In the genomic region with DNA sequence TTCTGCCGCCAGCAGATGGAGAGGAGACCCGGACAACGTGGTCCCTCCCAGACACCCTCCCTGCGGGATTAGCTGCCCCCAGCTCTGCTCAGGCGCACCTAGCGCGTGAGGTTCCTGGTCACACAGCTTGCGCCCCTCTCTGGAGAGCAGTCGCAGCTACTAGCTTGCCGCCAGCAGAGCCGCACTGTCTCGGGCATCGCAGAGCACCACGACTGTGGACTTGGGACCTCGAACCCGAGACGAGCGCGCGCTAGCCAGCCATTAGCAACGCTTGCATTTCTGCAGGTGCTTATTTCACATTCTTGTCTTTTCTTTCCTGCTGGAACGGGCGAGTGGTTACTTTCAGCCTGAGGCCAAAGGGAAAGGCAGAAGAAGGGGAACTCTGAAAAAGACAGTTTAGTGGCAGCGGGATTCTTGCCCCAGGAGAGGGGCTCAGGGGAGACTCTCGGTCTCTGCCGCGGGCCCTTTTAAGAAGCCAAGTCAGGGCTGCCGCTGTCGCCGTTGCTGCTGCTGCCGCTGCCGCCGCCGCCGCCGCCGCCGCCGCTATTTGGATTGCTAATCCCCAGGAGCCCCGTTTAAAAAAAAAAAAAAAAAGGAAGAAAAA, we compare ENCODE assay signal across 8 mouse cellular contexts. TPM values are rescaled to one million over a fixed set of nuclear protein-coding genes. Genes with fewer than 3 reads are reported as not detected.
DNase-seq lines count a peak whose midpoint lies in the region; ATAC-seq and TF ChIP-seq lines count a peak whose summit lies in the region.

No protein-coding gene starts in this region.

- H3K9ac ChIP-seq in MEL (ENCODE audit: control insufficient read depth, low read depth, low read length, poor library complexity, severe bottlenecking) = peak overlapping the region; percentile 98
- H3K9ac ChIP-seq in forebrain, postnatal 0 days = peak overlapping the region; percentile 70
- peak overlapping the region; percentile 70 for H3K9ac ChIP-seq in lung, embryonic 14.5 days

- no peaks in the 10 kb centered on the region for H3K9me3 ChIP-seq in MEL (replicated peaks; ENCODE audit: insufficient read depth, low read length)
- no peaks in the 10 kb centered on the region for H3K9me3 ChIP-seq in forebrain, postnatal 0 days (ENCODE audit: low read length)
- no peaks in the 10 kb centered on the region for H3K9me3 ChIP-seq in lung, embryonic 14.5 days (ENCODE audit: low read depth, low read length)

- peak in 1 of 2 experiments; percentile 69; a peak in 1 of 4 replicates for TF ChIP-seq POLR2A in MEL (IDR thresholded peaks at IDR 0.05; ENCODE audit: control insufficient read depth in 1 of 2, insufficient read depth in 1 of 2, low read depth in 1 of 2, low read length in 2 of 2, poor library complexity in 1 of 2)

- 2% methylated on average over 40 of the region's 40 CpGs for WGBS in forebrain, postnatal 0 days
- under 1% methylated on average over 40 of the region's 40 CpGs for WGBS in lung, embryonic 14.5 days

- TF ChIP-seq RAD21 in MEL (IDR thresholded peaks at IDR 0.05; ENCODE audit: low read depth, low read length) = peak; percentile 21; the same call in 1 of the 2 replicates

- peak; percentile 88 for DNase-seq in MEL (ENCODE audit: low read depth, low spot score)
- peak; percentile 30 for DNase-seq in cerebellum, adult 8-10 months
- peak; percentile 76 for DNase-seq in forebrain, postnatal 0 days
- DNase-seq in heart, postnatal 36 days = peak; percentile 71 to 76
- peak; percentile 48 to 51 for DNase-seq in layer of hippocampus, adult 2 months (ENCODE audit: low spot score in 2 of 2)
- DNase-seq in lung, embryonic 14.5 days = peak; percentile 74
- DNase-seq in testis, postnatal 14 days (ENCODE audit: low spot score) = peak; percentile 48

- ATAC-seq in forebrain, postnatal 0 days = peak; percentile 87
- peak; percentile 82 for ATAC-seq in lung, embryonic 14.5 days (ENCODE audit: insufficient read depth)
- peak; percentile 79 for ATAC-seq in neutrophil, adult 5-6 weeks (ENCODE audit: extremely low read depth, insufficient number of reproducible peaks, low FRiP score, poor library complexity, severe bottlenecking)

- peak overlapping the region; percentile 94 for H3K4me2 ChIP-seq in forebrain, postnatal 0 days (ENCODE audit: low read depth)
- H3K4me2 ChIP-seq in lung, embryonic 14.5 days = peak overlapping the region; percentile 97

- TF ChIP-seq EP300 in MEL (IDR thresholded peaks at IDR 0.05; ENCODE audit: low read depth in 1 of 2, low read length in 2 of 2) = no peak

- TF ChIP-seq CTCF in MEL (IDR thresholded peaks at IDR 0.05 in 2 of 3, conservative IDR thresholded peaks at IDR 0.05 in 1 of 3; ENCODE audit: control insufficient read depth in 1 of 3, insufficient read depth in 1 of 3, low read depth in 2 of 3, low read length in 3 of 3, poor library complexity in 1 of 3, severe bottlenecking in 1 of 3) = peak; percentile 12 to 49 (median 41); a peak in 5 of 6 replicates
- peak; percentile 67 for TF ChIP-seq CTCF in forebrain, postnatal 0 days (IDR thresholded peaks at IDR 0.05; ENCODE audit: low read depth)
- peak; percentile 66 for TF ChIP-seq CTCF in layer of hippocampus, adult 2 months (conservative IDR thresholded peaks at IDR 0.05)
- peak; percentile 50 for TF ChIP-seq CTCF in lung, embryonic 14.5 days (IDR thresholded peaks at IDR 0.05; ENCODE audit: low read depth)

- H3K4me1 ChIP-seq in MEL (ENCODE audit: control insufficient read depth in 1 of 2, insufficient read depth in 2 of 2, low read length in 2 of 2) = peaks cover 20 to 28% of the 10 kb centered on the region in 2 experiments
- H3K4me1 ChIP-seq in forebrain, postnatal 0 days (ENCODE audit: insufficient read depth) = 0 out of 2 replicates have a peak, but pooled peaks cover 6% of the 10 kb centered on the region
- 0 out of 2 replicates have a peak, but pooled peaks cover 3% of the 10 kb centered on the region for H3K4me1 ChIP-seq in lung, embryonic 14.5 days (ENCODE audit: insufficient read depth)

- peaks cover 84% of the 10 kb centered on the region for H3K79me2 ChIP-seq in MEL (ENCODE audit: control insufficient read depth, insufficient read depth, low read length, poor library complexity)

- H3K4me3 ChIP-seq in MEL (ENCODE audit: control insufficient read depth in 1 of 2, insufficient read depth in 1 of 2, low read depth in 2 of 2, low read length in 2 of 2) = peak overlapping the region; percentile 86 to 97
- peak overlapping the region; percentile 80 for H3K4me3 ChIP-seq in forebrain, postnatal 0 days (ENCODE audit: low read depth, low read length)
- H3K4me3 ChIP-seq in layer of hippocampus, adult 2 months = peak overlapping the region; percentile 66
- H3K4me3 ChIP-seq in lung, embryonic 14.5 days (ENCODE audit: low read depth, low read length) = peak overlapping the region; percentile 73

- peak overlapping the region; percentile 93 for H3K27ac ChIP-seq in MEL (ENCODE audit: control insufficient read depth, low read depth, low read length)
- H3K27ac ChIP-seq in forebrain, postnatal 0 days (ENCODE audit: low read depth, low read length) = peak overlapping the region; percentile 72; the same call in 1 of the 2 replicates
- H3K27ac ChIP-seq in layer of hippocampus, adult 2 months = peak overlapping the region; percentile 95
- H3K27ac ChIP-seq in lung, embryonic 14.5 days (ENCODE audit: low read depth) = peak overlapping the region; percentile 73

- peaks cover 14 to 49% of the 10 kb centered on the region in 2 experiments for H3K36me3 ChIP-seq in MEL (ENCODE audit: control insufficient read depth in 1 of 2, insufficient read depth in 2 of 2, low read length in 2 of 2)
- H3K36me3 ChIP-seq in forebrain, postnatal 0 days (ENCODE audit: insufficient read depth) = no peaks in the 10 kb centered on the region
- H3K36me3 ChIP-seq in lung, embryonic 14.5 days (ENCODE audit: insufficient read depth) = no peaks in the 10 kb centered on the region

- no peaks in the 10 kb centered on the region for H3K27me3 ChIP-seq in MEL (ENCODE audit: control insufficient read depth in 1 of 2, insufficient read depth in 2 of 2, low read length in 2 of 2)
- peaks cover 5% of the 10 kb centered on the region for H3K27me3 ChIP-seq in forebrain, postnatal 0 days (ENCODE audit: insufficient read depth, low read length)
- H3K27me3 ChIP-seq in lung, embryonic 14.5 days (ENCODE audit: insufficient read depth, low read length) = peaks cover 42% of the 10 kb centered on the region

- intact Hi-C loops in heart, postnatal 36 days (cut with DNase I) = loop anchor here (2.0 to 5.0 kb wide), 6 partner anchors 35 to 618 kb away; a partner anchor contains a TSS

TF ChIP-seq in MEL, 35 proteins besides CTCF, POLR2A, EP300 and RAD21:
- TF ChIP-seq UBTF (IDR thresholded peaks at IDR 0.05; ENCODE audit: borderline replicate concordance, insufficient read depth, low read depth, low read length) (peak; percentile 70; the same call in 1 of the 2 replicates), ZKSCAN1 (IDR thresholded peaks at IDR 0.05; ENCODE audit: low read depth, low read length) (no peak), MAZ (IDR thresholded peaks at IDR 0.05; ENCODE audit: low read depth, low read length) (no peak), CHD1 (IDR thresholded peaks at IDR 0.05; ENCODE audit: low read depth, low read length) (no peak; the same call in 1 of the 2 replicates), POLR2AphosphoS5 (IDR thresholded peaks at IDR 0.05; ENCODE audit: borderline replicate concordance, low read depth, low read length) (no peak), MXI1 (IDR thresholded peaks at IDR 0.05; ENCODE audit: low read depth, low read length) (peak; percentile 3; the same call in 1 of the 2 replicates), SIN3A (IDR thresholded peaks at IDR 0.05; ENCODE audit: low read length) (0 out of 2 replicates have a peak, but pooled peaks have one; percentile 10), SMC3 (IDR thresholded peaks at IDR 0.05; ENCODE audit: low read depth, low read length) (peak; percentile 30; the same call in 1 of the 2 replicates), POLR2AphosphoS2 (IDR thresholded peaks at IDR 0.05; ENCODE audit: low read length) (0 out of 2 replicates have a peak, but pooled peaks have one; percentile 30), NRF1 (IDR thresholded peaks at IDR 0.05; ENCODE audit: insufficient read depth, low read depth, low read length, poor library complexity, severe bottlenecking) (peak; percentile 54), TBP (IDR thresholded peaks at IDR 0.05; ENCODE audit: low read depth, low read length) (peak; percentile 69; the same call in 1 of the 2 replicates)

RNA-seq across cellular contexts. Expression of a gene that starts 11.8 kb away (rescaled TPM):
- total RNA-seq in MEL (2012; rRNA removed) = 258 and 278 TPM in 2 replicates
- polyA plus RNA-seq in MEL (2012; ENCODE audit: insufficient read depth in 1 of 2, insufficient read length in 2 of 2, low read depth in 1 of 2, low replicate concordance in 2 of 2, missing spikeins in 1 of 2) = 100 to 1,000 TPM in 1 of 2 experiments, 10 to 100 TPM in 1; 96.2 to 184 TPM
- total RNA-seq in forebrain, postnatal 0 days (2014; rRNA removed) = 19.9 and 23.8 TPM in 2 replicates
- 26.9 and 27.8 TPM in 2 replicates for polyA plus RNA-seq in forebrain, postnatal 0 days (2015; fragmentation: Nextera tagmentation; extraction: Ambion mirVana)
- total RNA-seq in heart, postnatal 36 days (2021) = 10 to 100 TPM; 21.1 to 25.3 TPM
- total RNA-seq in layer of hippocampus, adult 2 months (2021) = 10 to 100 TPM; 20.3 to 22.1 TPM
- polyA plus RNA-seq in lung, embryonic 14.5 days (2014; fragmentation: Nextera tagmentation; extraction: Ambion mirVana) = 44.0 and 44.5 TPM in 2 replicates
- total RNA-seq in neutrophil, adult 5-6 weeks (2017) = 134 and 151 TPM in 2 replicates

RNA-seq across cellular contexts. Expression of a gene that starts 58.0 kb away (rescaled TPM):
- total RNA-seq in MEL (2012; rRNA removed) = 30.9 and 32.7 TPM in 2 replicates
- 10 to 100 TPM; 41.9 to 55.4 TPM for polyA plus RNA-seq in MEL (2012; ENCODE audit: insufficient read depth in 1 of 2, insufficient read length in 2 of 2, low read depth in 1 of 2, low replicate concordance in 2 of 2, missing spikeins in 1 of 2)
- total RNA-seq in forebrain, postnatal 0 days (2014; rRNA removed) = 65.2 and 78.2 TPM in 2 replicates
- polyA plus RNA-seq in forebrain, postnatal 0 days (2015; fragmentation: Nextera tagmentation; extraction: Ambion mirVana) = 41.6 and 54.9 TPM in 2 replicates
- 10 to 100 TPM; 55.3 to 56.7 TPM for total RNA-seq in heart, postnatal 36 days (2021)
- 10 to 100 TPM; 47.4 to 47.5 TPM for total RNA-seq in layer of hippocampus, adult 2 months (2021)
- 54.0 and 56.6 TPM in 2 replicates for polyA plus RNA-seq in lung, embryonic 14.5 days (2014; fragmentation: Nextera tagmentation; extraction: Ambion mirVana)
- 45.3 and 46.8 TPM in 2 replicates for total RNA-seq in neutrophil, adult 5-6 weeks (2017)

RNA-seq across cellular contexts. Expression of a gene that starts 58.6 kb away (rescaled TPM):
- total RNA-seq in MEL (2012; rRNA removed) = 0.50 TPM in 1 of 2 replicates, not detected in the other
- polyA plus RNA-seq in MEL (2012; ENCODE audit: insufficient read depth in 1 of 2, insufficient read length in 2 of 2, low read depth in 1 of 2, low replicate concordance in 2 of 2, missing spikeins in 1 of 2) = 1 to 10 TPM in 1 of 2 experiments, not detected in 1; 4.9 TPM
- total RNA-seq in forebrain, postnatal 0 days (2014; rRNA removed) = not detected in 2 replicates
- polyA plus RNA-seq in forebrain, postnatal 0 days (2015; fragmentation: Nextera tagmentation; extraction: Ambion mirVana) = 0.84 and 0.94 TPM in 2 replicates
- total RNA-seq in heart, postnatal 36 days (2021) = not detected
- total RNA-seq in layer of hippocampus, adult 2 months (2021) = not detected
- polyA plus RNA-seq in lung, embryonic 14.5 days (2014; fragmentation: Nextera tagmentation; extraction: Ambion mirVana) = 1.9 and 2.1 TPM in 2 replicates
- total RNA-seq in neutrophil, adult 5-6 weeks (2017) = not detected in 2 replicates

Comparison
In these comparisons a context has a peak if more than half of its experiments do, and no peak if none do; other contexts are left out.
1. Peak in every context shown above with its lines: DNase-seq, ATAC-seq, H3K4me3 ChIP-seq and H3K27ac ChIP-seq.
2. DNase-seq: peak in every context shown above with its lines; median percentile 88 in MEL; 76 in forebrain, postnatal 0 days; 74 in lung, embryonic 14.5 days; 74 in heart, postnatal 36 days; 50 in layer of hippocampus, adult 2 months; 48 in testis, postnatal 14 days; 30 in cerebellum, adult 8-10 months.